Mouse (Mus musculus) testis, adult 2 months (tissue): ENCODE results near the gene Prkag2.

ENCODE experiments used
- CTCF ChIP-seq: fragments of 200-500 bp; IDR thresholded peaks from 2 replicates; pipeline ENCODE4 v1.5.1; 2012; ENCODE audit warnings: low read depth, mild to moderate bottlenecking, inconsistent platforms, low read length, moderate library complexity; ENCODE audit not compliant: control insufficient read depth, insufficient read depth, insufficient replicate concordance
- POLR2A ChIP-seq: fragments of 200-500 bp; IDR thresholded peaks from 2 replicates; pipeline ENCODE4 v1.6.1; 2012; ENCODE audit warnings: low read depth, mild to moderate bottlenecking, inconsistent platforms, low read length, moderate library complexity; ENCODE audit not compliant: control insufficient read depth

GRCm38 (mm10) chr5:25115997-25116396 lies 15.6 kb upstream of the Prkag2 start:
- TF ChIP-seq CTCF (no peak), POLR2A (no peak)
